Mouse (Mus musculus): ENCODE measurements around the gene Tomm20l.

The Tomm20l gene

GRCm38 (mm10) chr12:71157974-71158373 is 46.7 kb downstream of the Tomm20l start:
- DNase-seq = no peak

DNA sequence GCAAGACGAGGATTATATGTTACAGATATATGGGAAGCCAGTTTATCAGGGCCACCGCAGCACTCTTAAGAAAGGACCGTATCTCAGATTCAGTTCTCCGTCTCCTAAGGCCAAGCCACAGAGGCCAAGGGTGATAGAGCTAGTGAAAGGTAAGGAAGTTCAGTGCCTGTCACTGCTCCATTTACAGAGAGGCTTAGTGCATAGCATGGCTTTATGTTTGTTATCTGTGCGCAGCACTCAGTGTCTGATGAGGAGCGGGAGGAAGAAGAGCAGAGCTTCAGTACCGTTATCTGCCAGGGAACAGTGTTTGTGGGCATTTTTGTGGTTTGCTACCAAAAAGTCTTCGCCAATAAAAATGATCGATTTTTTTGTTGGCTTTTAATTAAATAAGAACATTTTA is 53.2 kb downstream of the Tomm20l start:
- no peak for DNase-seq

- DNase-seq = no peak
Observed at GRCm38 (mm10) chr12:71169911-71170310, 58.7 kb downstream of the Tomm20l start.

Data from cerebellum, adult 11 months (tissue).